Mouse (Mus musculus) gonadal fat pad, adult 2 months (tissue): ENCODE data around the gene Bcl2l15. TPM values are rescaled to one million over a fixed set of nuclear protein-coding genes. Genes with fewer than 3 reads are reported as not detected.
"Not testable (repeated sequence)": the region's sequence is repeated elsewhere in the genome, so short reads cannot be mapped to it uniquely, and the experiment has no call there.

Source experiments
- DNase-seq: peaks from one replicate; pipeline ENCODE4 v3.0.0-alpha.2; 2012; ENCODE audit warnings: low read depth
- polyA plus RNA-seq: library from polyadenylated mRNA; depleted of rRNA; stranded (reverse); fragments of >200 nt; gene quantifications from 2 replicates; pipeline ENCODE4 v1.2.3, GENCODE M21; 2012

Bcl2l15 gene
- polyA plus RNA-seq, 1 experiment, result 101 TPM

- no peak for DNase-seq
Observed at GRCm38 (mm10) chr3:103831146-103831545, 1.3 kb upstream of the Bcl2l15 start.

- DNase-seq, result no peak
Observed at GRCm38 (mm10) chr3:103834001-103834400, 1.6 kb downstream of the Bcl2l15 start.

GRCm38 (mm10) chr3:103835272-103835950, 3.0 kb downstream of the Bcl2l15 start:
- DNase-seq, result no peak

- no peak for DNase-seq
Observed at GRCm38 (mm10) chr3:103835951-103836310, 3.5 kb downstream of the Bcl2l15 start.

GRCm38 (mm10) chr3:103836453-103836852, 4.1 kb downstream of the Bcl2l15 start:
- DNase-seq, result no peak

- no peak for DNase-seq
Observed at GRCm38 (mm10) chr3:103839711-103840110, 7.3 kb downstream of the Bcl2l15 start.

GRCm38 (mm10) chr3:103840195-103840594, 7.8 kb downstream of the Bcl2l15 start:
- not testable (repeated sequence) for DNase-seq

GRCm38 (mm10) chr3:103840946-103841345, 8.5 kb downstream of the Bcl2l15 start:
- not testable (repeated sequence) for DNase-seq

- no peak for DNase-seq
Observed at GRCm38 (mm10) chr3:103850644-103851363, 18.4 kb downstream of the Bcl2l15 start.

- DNase-seq, result no peak
Observed at GRCm38 (mm10) chr3:103851481-103851880, 19.1 kb downstream of the Bcl2l15 start.

- DNase-seq, result no peak
Observed at GRCm38 (mm10) chr3:103851882-103852281, 19.5 kb downstream of the Bcl2l15 start.

- no peak for DNase-seq
Observed at GRCm38 (mm10) chr3:103852565-103853299, 20.3 kb downstream of the Bcl2l15 start.

GRCm38 (mm10) chr3:103853804-103854203, 21.4 kb downstream of the Bcl2l15 start:
- DNase-seq, result no peak

GRCm38 (mm10) chr3:103857036-103857805, 24.8 kb downstream of the Bcl2l15 start:
- DNase-seq, result no peak

- no peak for DNase-seq
Observed at GRCm38 (mm10) chr3:103857977-103858563, 25.7 kb downstream of the Bcl2l15 start.

- no peak for DNase-seq
Observed at GRCm38 (mm10) chr3:103858881-103859801, 26.7 kb downstream of the Bcl2l15 start, which contains the start of gene Ptpn22. Ptpn22 (plus strand) TSS chr3:103859795.

GRCm38 (mm10) chr3:103859851-103860391, 27.5 kb downstream of the Bcl2l15 start:
- no peak for DNase-seq

GRCm38 (mm10) chr3:103862721-103863220, 30.4 kb downstream of the Bcl2l15 start:
- DNase-seq, result no peak

GRCm38 (mm10) chr3:103864200-103864599, 31.8 kb downstream of the Bcl2l15 start:
- DNase-seq, result no peak
